Mouse (Mus musculus) ES-Bruce4 (cell line): ENCODE data around the gene Tctn3. TPM values are rescaled to one million over a fixed set of nuclear protein-coding genes. Genes with fewer than 3 reads are reported as not detected.

Experiments
- H3K27ac ChIP-seq: 2 replicates; pipeline ENCODE4 v1.5.1; 2012; ENCODE audit warnings: low read length, inconsistent platforms; ENCODE audit not compliant: insufficient read depth
- H3K27me3 ChIP-seq: 2 replicates; pipeline ENCODE4 v1.6.1; 2012; ENCODE audit warnings: mild to moderate bottlenecking, low read length, inconsistent platforms; ENCODE audit not compliant: control insufficient read depth, poor library complexity, insufficient read depth, severe bottlenecking
- H3K36me3 ChIP-seq: 2 replicates; pipeline ENCODE4 v1.6.1; 2012; ENCODE audit warnings: inconsistent platforms, mild to moderate bottlenecking, low read length, moderate library complexity; ENCODE audit not compliant: control insufficient read depth, poor library complexity, insufficient read depth, severe bottlenecking
- H3K4me1 ChIP-seq: one replicate; pipeline ENCODE4 v1.8.1; 2011; ENCODE audit warnings: low read length; ENCODE audit not compliant: control insufficient read depth, insufficient read depth
- H3K4me3 ChIP-seq: 2 replicates; pipeline ENCODE4 v1.5.1; 2011; ENCODE audit warnings: low read depth, mild to moderate bottlenecking, low read length
- H3K9ac ChIP-seq: 2 replicates; pipeline ENCODE4 v1.6.1; 2012; ENCODE audit warnings: low read depth, mild to moderate bottlenecking, inconsistent platforms; ENCODE audit not compliant: poor library complexity, severe bottlenecking
- H3K9me3 ChIP-seq: replicated peaks from 2 replicates; pipeline ENCODE4 v1.6.1; 2012; ENCODE audit warnings: mild to moderate bottlenecking, low read length, inconsistent platforms; ENCODE audit not compliant: control insufficient read depth, poor library complexity, insufficient read depth, severe bottlenecking
- CTCF ChIP-seq: IDR thresholded peaks from one replicate; pipeline ENCODE4 v1.8.1; 2011; ENCODE audit warnings: low read depth, low read length
- EP300 ChIP-seq: IDR thresholded peaks from 2 replicates; pipeline ENCODE4 v1.6.1; 2011; ENCODE audit warnings: low read depth, low read length; ENCODE audit not compliant: insufficient read depth
- POLR2A ChIP-seq: IDR thresholded peaks from one replicate; pipeline ENCODE4 v1.8.1; 2011; ENCODE audit warnings: low read length; ENCODE audit not compliant: insufficient read depth
- polyA plus RNA-seq: library from polyadenylated mRNA; stranded (reverse); fragments of >200 nt; gene quantifications from 2 replicates; pipeline ENCODE4 v1.2.4, GENCODE M21; 2011; ENCODE audit warnings: low read depth; ENCODE audit not compliant: missing spikeins, insufficient read depth, insufficient read length

Tctn3 gene
- polyA plus RNA-seq, 1 experiment, result 8.7 TPM

DNA sequence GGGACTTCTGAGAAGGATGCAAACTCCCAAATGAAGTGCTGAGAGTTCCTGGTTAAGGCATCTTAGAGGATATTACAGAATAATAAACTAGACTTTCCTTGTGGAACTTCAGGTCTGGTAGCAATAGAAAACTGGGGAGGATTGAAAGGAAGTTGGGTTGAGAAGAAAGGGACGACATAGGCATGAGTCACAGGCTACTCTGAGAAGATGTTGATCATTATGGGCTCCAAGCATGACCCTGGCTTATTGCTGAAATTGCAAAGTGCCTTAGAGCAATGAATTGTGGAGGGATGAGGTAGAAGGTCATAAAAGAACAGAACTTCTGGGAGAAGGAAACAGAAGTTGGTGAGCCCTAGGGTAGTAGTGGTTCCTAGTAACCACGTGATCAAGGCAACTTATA is 28.8 kb upstream of the Tctn3 start:
- H3K27ac ChIP-seq, result no peak overlapping the region
- H3K36me3 ChIP-seq, result no peaks in the 10 kb centered on the region
- H3K27me3 ChIP-seq, result no peaks in the 10 kb centered on the region
- TF ChIP-seq CTCF (no peak), POLR2A (no peak), EP300 (no peak)
- H3K9me3 ChIP-seq, result no peaks in the 10 kb centered on the region
- H3K9ac ChIP-seq, result no peak overlapping the region
- H3K4me1 ChIP-seq, result no peaks in the 10 kb centered on the region
- H3K4me3 ChIP-seq, result no peak overlapping the region

GRCm38 (mm10) chr19:40639729-40640304 is 27.8 kb upstream of the Tctn3 start:
- H3K9me3 ChIP-seq, result no peaks in the 10 kb centered on the region
- no peak for TF ChIP-seq EP300
- no peak for TF ChIP-seq CTCF
- no peak for TF ChIP-seq POLR2A
- no peaks in the 10 kb centered on the region for H3K36me3 ChIP-seq
- H3K27ac ChIP-seq, result no peak overlapping the region
- H3K27me3 ChIP-seq, result no peaks in the 10 kb centered on the region
- no peak overlapping the region for H3K4me3 ChIP-seq
- no peaks in the 10 kb centered on the region for H3K4me1 ChIP-seq
- H3K9ac ChIP-seq, result no peak overlapping the region

GRCm38 (mm10) chr19:40638582-40638981 is 26.5 kb upstream of the Tctn3 start:
- no peaks in the 10 kb centered on the region for H3K27me3 ChIP-seq
- H3K9ac ChIP-seq, result no peak overlapping the region
- H3K27ac ChIP-seq, result no peak overlapping the region
- no peak overlapping the region for H3K4me3 ChIP-seq
- H3K9me3 ChIP-seq, result no peaks in the 10 kb centered on the region
- TF ChIP-seq CTCF (no peak), EP300 (no peak), POLR2A (no peak)
- H3K36me3 ChIP-seq, result no peaks in the 10 kb centered on the region
- no peaks in the 10 kb centered on the region for H3K4me1 ChIP-seq

DNA sequence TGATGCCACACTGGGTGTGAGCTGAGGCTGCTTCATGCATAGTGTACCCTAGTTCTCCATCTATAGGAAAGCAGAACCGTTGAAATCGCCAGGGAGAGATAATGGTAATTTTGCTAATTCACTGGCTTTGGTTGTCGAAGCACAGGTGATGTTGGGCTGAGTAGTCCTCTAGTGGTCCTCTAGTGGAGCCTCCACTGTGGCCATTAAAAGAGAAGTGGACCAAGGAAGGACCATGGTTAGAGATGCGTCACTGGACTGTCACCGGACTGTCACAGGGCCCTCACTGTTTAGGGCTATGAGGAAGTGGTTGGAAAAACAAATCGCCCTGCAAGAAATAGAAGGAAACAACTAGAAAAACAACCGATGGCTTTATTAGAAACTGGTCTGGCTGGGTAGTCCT is 25.6 kb upstream of the Tctn3 start:
- Histone ChIP-seq H3K4me3 (no peak overlapping the region), H3K27ac (no peak overlapping the region), H3K27me3 (no peaks in the 10 kb centered on the region), H3K9ac (no peak overlapping the region), H3K36me3 (no peaks in the 10 kb centered on the region), H3K4me1 (no peaks in the 10 kb centered on the region), H3K9me3 (no peaks in the 10 kb centered on the region)
- no peak for TF ChIP-seq POLR2A

DNA sequence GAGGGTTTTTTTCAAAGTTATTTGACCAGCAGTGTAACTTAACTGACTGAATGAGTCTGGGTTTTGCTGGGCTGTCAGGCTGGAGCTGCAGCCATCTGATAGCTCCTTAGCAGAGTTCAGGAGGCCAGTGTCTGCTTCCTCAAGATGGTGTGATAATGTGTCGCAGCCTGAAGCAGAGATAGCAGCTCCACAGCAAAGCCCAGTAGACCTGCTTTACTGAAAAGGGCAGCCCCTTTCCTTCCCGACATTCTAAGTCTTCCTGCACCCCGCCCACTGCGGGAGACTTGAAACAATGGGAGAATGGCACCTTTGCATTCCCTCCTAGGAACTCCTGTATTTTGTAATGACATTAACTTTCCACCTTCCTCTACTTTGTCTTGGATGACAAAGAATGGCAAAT is 25.1 kb upstream of the Tctn3 start:
- Histone ChIP-seq H3K27ac (no peak overlapping the region), H3K4me3 (no peak overlapping the region), H3K9ac (no peak overlapping the region), H3K27me3 (no peaks in the 10 kb centered on the region), H3K9me3 (no peaks in the 10 kb centered on the region), H3K4me1 (no peaks in the 10 kb centered on the region), H3K36me3 (no peaks in the 10 kb centered on the region)
- TF ChIP-seq EP300 (no peak), POLR2A (no peak), CTCF (no peak)

GRCm38 (mm10) chr19:40633144-40633543 is 21.1 kb upstream of the Tctn3 start:
- Histone ChIP-seq H3K9me3 (no peaks in the 10 kb centered on the region), H3K27me3 (no peaks in the 10 kb centered on the region; the same call in 1 of the 2 replicates), H3K36me3 (no peaks in the 10 kb centered on the region), H3K4me1 (no peaks in the 10 kb centered on the region), H3K9ac (no peak overlapping the region), H3K27ac (no peak overlapping the region), H3K4me3 (no peak overlapping the region)
- no peak for TF ChIP-seq EP300
- TF ChIP-seq POLR2A, result no peak
- no peak for TF ChIP-seq CTCF
